Mouse (Mus musculus) liver, embryonic 13.5 days (tissue): ENCODE results near the gene Hs3st3a1. TPM values are rescaled to one million over a fixed set of nuclear protein-coding genes. Genes with fewer than 3 reads are reported as not detected.

Source experiments
- ATAC-seq: fragments of 200-750 bp; cut with Nextera tagmentation; 2 replicates; pipeline ENCODE4 v1.8.0; 2017; ENCODE audit warnings: low read depth, mild to moderate bottlenecking, moderate number of reproducible peaks, moderate library complexity
- DNase-seq: peaks from one replicate; pipeline ENCODE4 v3.0.0; 2022
- H3K27ac ChIP-seq: fragments of 300-500 bp; sonication (generic); 2 replicates; pipeline ENCODE4 v1.5.1; 2015; ENCODE audit warnings: moderate library complexity, mild to moderate bottlenecking, inconsistent platforms
- H3K27me3 ChIP-seq: fragments of 300-500 bp; sonication (generic); 2 replicates; pipeline ENCODE4 v1.6.1; 2015; ENCODE audit warnings: mild to moderate bottlenecking, inconsistent platforms
- H3K36me3 ChIP-seq: fragments of 300-500 bp; sonication (generic); 2 replicates; pipeline ENCODE4 v1.6.1; 2015; ENCODE audit warnings: mild to moderate bottlenecking, inconsistent platforms
- H3K4me1 ChIP-seq: fragments of 300-500 bp; sonication (generic); replicated peaks from 2 replicates; pipeline ENCODE4 v1.6.1; 2015; ENCODE audit warnings: inconsistent platforms
- H3K4me2 ChIP-seq: fragments of 300-500 bp; sonication (generic); 2 replicates; pipeline ENCODE4 v1.6.1; 2015; ENCODE audit warnings: inconsistent platforms, mild to moderate bottlenecking, moderate library complexity
- H3K4me3 ChIP-seq: fragments of 300-500 bp; sonication (generic); replicated peaks from 2 replicates; pipeline ENCODE4 v1.5.1; 2015; ENCODE audit warnings: mild to moderate bottlenecking, inconsistent platforms
- H3K9ac ChIP-seq: fragments of 300-500 bp; sonication (generic); 2 replicates; pipeline ENCODE4 v1.6.1; 2015; ENCODE audit warnings: mild to moderate bottlenecking, inconsistent platforms
- H3K9me3 ChIP-seq: fragments of 300-500 bp; sonication (generic); replicated peaks from 2 replicates; pipeline ENCODE4 v1.6.1; 2016; ENCODE audit warnings: inconsistent platforms
- WGBS: fragments of 180-500 bp; shearing (Covaris S2); methylation state at CpG from one replicate; pipeline ENCODE4 v1.1.7; 2015; ENCODE audit not compliant: insufficient replicate concordance; 5-methylcytosine and 5-hydroxymethylcytosine counted together
- polyA plus RNA-seq: library from polyadenylated mRNA; unstranded; fragments of >200 nt; fragmentation: Nextera tagmentation; extraction: Ambion mirVana; gene quantifications from 2 replicates; pipeline ENCODE4 v1.2.1, GENCODE M21; 2015

Gene Hs3st3a1
- polyA plus RNA-seq, 1 experiment from 2014 or later, result 0.14 TPM

DNA sequence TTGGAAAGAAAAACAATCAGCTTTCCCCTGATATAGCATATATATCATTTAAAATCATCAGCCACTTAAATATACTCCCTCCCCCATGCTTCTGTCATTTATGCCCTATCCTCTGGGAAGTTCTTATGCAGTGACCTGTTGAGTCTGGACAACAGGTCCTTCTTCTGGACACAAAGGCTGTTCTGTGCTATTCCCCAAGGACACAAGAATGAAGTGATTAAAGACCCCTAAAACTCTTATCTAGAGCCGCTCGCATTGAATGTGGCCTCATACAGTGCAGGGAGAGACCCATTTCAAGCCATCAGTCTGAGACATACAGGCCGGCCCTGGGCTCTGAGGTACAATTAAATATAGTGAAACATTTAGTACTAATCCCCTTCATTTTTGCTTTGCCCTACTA lies 2.6 kb downstream of the Hs3st3a1 start:
- H3K27me3 ChIP-seq, result peaks cover 45% of the 10 kb centered on the region
- H3K9me3 ChIP-seq, result no peaks in the 10 kb centered on the region
- DNase-seq, result no peak
- WGBS, result 67% methylated on average over 3 of the region's 3 CpGs
- H3K9ac ChIP-seq, result no peak overlapping the region
- ATAC-seq, result no peak
- no peaks in the 10 kb centered on the region for H3K36me3 ChIP-seq
- H3K27ac ChIP-seq, result no peak overlapping the region
- 0 out of 2 replicates have a peak overlapping the region, but pooled peaks have one; percentile 1 for H3K4me2 ChIP-seq
- peaks cover 14% of the 10 kb centered on the region for H3K4me1 ChIP-seq
- no peak overlapping the region for H3K4me3 ChIP-seq

DNA sequence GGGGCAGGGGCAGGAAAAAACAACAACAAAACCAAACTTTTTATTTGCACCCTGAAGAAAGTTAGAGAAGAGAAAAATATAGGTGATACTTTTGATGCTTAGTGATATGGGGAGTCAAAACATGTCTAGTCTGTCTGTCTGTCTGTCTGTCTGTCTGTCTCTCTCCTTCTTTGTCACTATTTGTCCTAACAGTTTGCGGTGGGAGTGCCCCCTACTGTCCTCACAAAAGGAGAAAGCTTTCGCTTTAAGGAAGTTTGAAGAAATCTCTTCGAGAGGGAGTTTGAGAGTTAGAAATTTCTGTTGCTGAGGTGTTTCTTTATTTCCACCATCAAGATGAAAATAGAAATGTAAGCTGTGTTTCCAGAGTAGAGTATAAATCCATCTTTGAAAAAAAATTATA lies 3.8 kb downstream of the Hs3st3a1 start:
- no peak for ATAC-seq
- Histone ChIP-seq H3K36me3 (no peaks in the 10 kb centered on the region), H3K27ac (no peak overlapping the region), H3K4me3 (no peak overlapping the region), H3K4me2 (no peak overlapping the region), H3K9me3 (no peaks in the 10 kb centered on the region), H3K9ac (no peak overlapping the region), H3K4me1 (peaks cover 14% of the 10 kb centered on the region), H3K27me3 (peaks cover 39% of the 10 kb centered on the region)
- DNase-seq, result no peak
- 25% methylated on average over 3 of the region's 3 CpGs for WGBS

DNA sequence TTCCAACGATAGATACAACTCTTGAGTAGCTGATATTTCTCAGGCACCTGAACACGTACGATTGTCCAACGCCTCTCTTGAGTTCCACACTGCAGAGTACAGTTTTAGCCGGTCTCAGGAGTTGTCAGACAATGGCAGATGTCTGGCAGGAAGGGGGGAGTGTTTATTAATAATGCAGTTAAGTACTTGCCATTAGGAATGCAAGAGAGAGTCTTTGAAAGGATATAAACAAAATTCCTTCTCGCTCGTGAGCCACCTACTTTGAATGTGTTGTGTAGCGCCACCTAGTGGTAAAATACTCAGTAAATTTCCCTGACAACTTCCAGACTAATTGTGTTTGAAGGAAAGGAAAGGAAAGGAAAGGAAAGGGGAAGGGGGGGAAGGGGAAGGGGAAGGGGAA lies 7.0 kb downstream of the Hs3st3a1 start:
- Histone ChIP-seq H3K4me2 (no peak overlapping the region), H3K4me1 (no peaks in the 10 kb centered on the region), H3K9ac (no peak overlapping the region), H3K27me3 (peaks cover 9% of the 10 kb centered on the region), H3K27ac (no peak overlapping the region), H3K4me3 (no peak overlapping the region), H3K9me3 (no peaks in the 10 kb centered on the region), H3K36me3 (no peaks in the 10 kb centered on the region)
- WGBS, result 38% methylated on average over 8 of the region's 8 CpGs
- ATAC-seq (no peak), DNase-seq (no peak)

DNA sequence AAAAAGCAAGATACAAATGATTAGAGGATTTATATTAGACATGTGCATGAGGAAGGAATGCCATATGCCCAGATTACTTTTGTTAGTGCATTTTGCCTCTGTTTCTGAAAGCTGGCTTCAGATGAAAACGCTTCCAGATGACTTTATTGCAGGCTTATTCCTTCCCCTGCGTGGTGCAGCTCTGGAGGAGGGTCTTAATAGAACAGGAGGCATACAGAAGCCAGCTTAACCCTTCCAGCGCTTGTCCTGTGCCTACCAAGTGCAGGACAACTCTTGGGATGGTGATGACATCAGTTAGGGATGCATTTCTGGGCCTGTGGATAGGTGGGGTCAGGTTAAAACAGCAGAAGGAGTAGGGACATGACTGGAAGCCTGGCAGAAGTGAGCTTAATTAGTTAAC lies 7.6 kb downstream of the Hs3st3a1 start:
- ATAC-seq, result no peak
- no peak overlapping the region for H3K4me3 ChIP-seq

DNA sequence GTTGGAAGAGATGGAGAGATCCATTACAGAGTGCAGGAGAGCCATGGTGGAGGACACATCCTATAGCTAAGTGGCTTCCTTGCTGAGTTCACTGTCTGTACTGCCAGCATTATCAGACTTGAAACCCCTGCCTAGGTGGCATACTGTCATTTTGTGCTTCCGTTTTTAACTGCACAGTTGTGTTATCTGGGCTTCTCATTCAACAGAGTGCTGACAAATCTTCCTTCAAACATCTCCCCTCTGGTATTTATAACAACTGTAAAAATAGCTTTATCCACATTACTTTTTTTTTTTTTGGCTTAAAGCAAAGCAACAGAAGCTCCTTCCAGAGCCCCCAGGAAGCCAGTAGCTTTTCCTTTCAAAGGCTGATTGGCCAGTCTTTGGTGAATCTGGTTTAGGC lies 10.1 kb downstream of the Hs3st3a1 start:
- no peaks in the 10 kb centered on the region for H3K4me1 ChIP-seq
- 33% methylated on average over 1 of the region's 1 CpGs for WGBS

More for the DNA sequence above, 7.6 kb downstream of the Hs3st3a1 start:
- Histone ChIP-seq H3K9ac (no peak overlapping the region), H3K4me2 (no peak overlapping the region), H3K36me3 (no peaks in the 10 kb centered on the region), H3K27ac (no peak overlapping the region), H3K9me3 (no peaks in the 10 kb centered on the region), H3K4me1 (no peaks in the 10 kb centered on the region), H3K27me3 (peaks cover 3% of the 10 kb centered on the region)
- no peak for DNase-seq
- 33% methylated on average over 3 of the region's 3 CpGs for WGBS

DNA sequence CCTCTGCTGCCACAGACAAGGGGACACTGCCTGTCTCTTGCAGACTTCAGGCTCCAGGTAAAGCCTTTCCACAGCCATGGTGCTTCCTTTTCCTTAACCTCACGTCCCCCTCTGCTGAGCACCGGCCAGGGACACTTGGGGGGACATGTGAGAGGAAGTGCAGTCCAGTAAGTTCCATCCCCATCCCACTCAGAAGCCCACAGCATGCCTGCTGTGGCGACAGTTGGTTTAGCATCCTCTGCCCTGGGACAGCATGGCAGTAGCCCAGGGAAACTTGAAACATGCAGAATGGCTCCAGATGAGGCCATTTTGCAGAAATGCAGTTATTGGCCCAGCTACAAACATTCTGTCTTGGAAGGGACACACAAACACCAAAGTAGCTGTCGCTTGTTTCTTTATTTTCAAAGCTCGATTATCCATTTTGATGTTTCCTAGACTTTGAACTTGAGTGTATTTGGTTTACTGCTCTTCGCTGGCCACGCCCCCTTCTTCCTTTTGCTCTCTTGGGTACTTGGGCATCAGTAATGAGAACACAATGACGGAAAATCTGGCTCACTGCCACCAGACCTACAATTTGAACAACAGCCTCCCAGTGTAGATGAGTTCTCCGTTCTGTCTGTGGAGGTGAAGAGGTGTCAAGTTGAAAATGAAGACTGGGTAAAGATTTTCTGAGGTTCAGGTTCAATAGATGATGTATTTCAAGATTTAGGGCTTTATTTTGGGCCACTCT lies 13.6 kb downstream of the Hs3st3a1 start:
- Histone ChIP-seq H3K4me3 (no peak overlapping the region), H3K9ac (no peak overlapping the region), H3K27me3 (no peaks in the 10 kb centered on the region), H3K36me3 (no peaks in the 10 kb centered on the region), H3K4me2 (no peak overlapping the region), H3K4me1 (no peaks in the 10 kb centered on the region), H3K27ac (no peak overlapping the region), H3K9me3 (no peaks in the 10 kb centered on the region)
- ATAC-seq (no peak), DNase-seq (no peak)
- WGBS, result 66% methylated on average over 9 of the region's 9 CpGs

More for the DNA sequence above, 10.1 kb downstream of the Hs3st3a1 start:
- DNase-seq (no peak), ATAC-seq (no peak)
- Histone ChIP-seq H3K4me2 (no peak overlapping the region), H3K27me3 (no peaks in the 10 kb centered on the region), H3K9me3 (no peaks in the 10 kb centered on the region), H3K27ac (no peak overlapping the region), H3K9ac (no peak overlapping the region), H3K36me3 (no peaks in the 10 kb centered on the region), H3K4me3 (no peak overlapping the region)

DNA sequence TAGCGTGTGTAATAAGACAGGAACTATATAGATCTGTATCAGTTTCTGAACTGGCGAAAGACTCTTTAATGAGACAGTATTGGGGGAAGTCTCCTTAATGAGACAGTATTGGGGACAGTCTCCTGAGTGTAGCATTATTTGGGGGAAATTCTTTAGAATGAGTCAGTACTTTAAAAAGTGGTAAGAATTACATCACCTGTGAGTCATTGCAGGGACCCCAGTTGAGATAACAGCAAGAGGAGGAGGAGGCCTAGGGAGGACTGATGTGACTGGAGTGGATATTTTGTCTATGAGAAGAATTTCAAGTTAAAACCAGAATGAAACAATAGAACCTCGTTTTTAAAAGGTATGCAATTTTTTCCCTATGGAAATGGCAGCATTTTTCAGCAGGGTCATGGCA lies 26.6 kb downstream of the Hs3st3a1 start:
- Histone ChIP-seq H3K27ac (no peak overlapping the region), H3K9ac (no peak overlapping the region), H3K27me3 (no peaks in the 10 kb centered on the region), H3K4me1 (no peaks in the 10 kb centered on the region), H3K36me3 (no peaks in the 10 kb centered on the region), H3K9me3 (no peaks in the 10 kb centered on the region), H3K4me2 (no peak overlapping the region), H3K4me3 (no peak overlapping the region)
- WGBS, result 38% methylated on average over 3 of the region's 3 CpGs
- no peak for ATAC-seq
- no peak for DNase-seq

DNA sequence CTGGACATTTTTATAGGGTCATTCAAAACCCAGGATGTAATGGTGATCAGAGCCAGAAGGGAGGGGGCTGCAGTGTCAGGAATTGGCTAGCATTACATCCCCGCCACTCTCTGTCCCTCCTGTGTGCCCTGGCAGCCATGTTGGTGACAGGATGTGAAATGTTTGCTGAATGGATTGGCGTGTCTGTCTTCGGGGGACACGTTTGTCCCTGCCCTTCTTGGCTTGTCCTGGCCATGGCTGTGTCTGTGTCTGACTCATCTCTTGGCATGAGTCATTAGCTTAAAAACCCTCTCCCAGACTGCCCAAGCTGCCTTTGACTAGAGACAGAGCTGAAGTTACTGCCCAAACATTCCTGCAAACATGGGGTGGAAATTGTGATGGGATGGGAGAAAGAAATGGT lies 33.6 kb downstream of the Hs3st3a1 start:
- WGBS, result 55% methylated on average over 4 of the region's 4 CpGs
- DNase-seq, result no peak
- Histone ChIP-seq H3K4me1 (no peaks in the 10 kb centered on the region), H3K36me3 (no peaks in the 10 kb centered on the region), H3K27ac (no peak overlapping the region), H3K9ac (no peak overlapping the region), H3K9me3 (no peaks in the 10 kb centered on the region), H3K27me3 (no peaks in the 10 kb centered on the region), H3K4me3 (no peak overlapping the region), H3K4me2 (no peak overlapping the region)
- no peak for ATAC-seq

DNA sequence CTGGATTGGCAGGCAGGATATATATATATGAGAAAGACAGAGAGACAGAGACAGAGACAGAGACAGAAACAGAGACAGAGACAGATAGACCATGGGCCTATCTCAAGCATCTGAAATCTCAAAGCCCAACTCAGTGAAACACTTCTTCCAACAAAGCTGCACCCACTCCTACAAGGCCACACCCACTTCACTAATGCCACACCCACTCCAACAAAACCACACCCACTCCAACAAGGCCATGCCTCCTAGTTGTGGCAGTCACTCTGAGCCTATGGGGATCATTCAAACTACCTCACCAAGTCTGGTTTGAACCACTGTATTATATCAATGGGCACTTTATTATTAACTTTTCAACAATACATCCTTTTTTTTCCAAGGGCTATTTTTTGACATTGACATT lies 35.6 kb downstream of the Hs3st3a1 start:
- Histone ChIP-seq H3K36me3 (no peaks in the 10 kb centered on the region), H3K4me1 (no peaks in the 10 kb centered on the region), H3K4me2 (no peak overlapping the region), H3K4me3 (no peak overlapping the region), H3K9ac (no peak overlapping the region), H3K9me3 (no peaks in the 10 kb centered on the region), H3K27me3 (no peaks in the 10 kb centered on the region), H3K27ac (no peak overlapping the region)
- peak; percentile 5 for DNase-seq
- no peak for ATAC-seq

DNA sequence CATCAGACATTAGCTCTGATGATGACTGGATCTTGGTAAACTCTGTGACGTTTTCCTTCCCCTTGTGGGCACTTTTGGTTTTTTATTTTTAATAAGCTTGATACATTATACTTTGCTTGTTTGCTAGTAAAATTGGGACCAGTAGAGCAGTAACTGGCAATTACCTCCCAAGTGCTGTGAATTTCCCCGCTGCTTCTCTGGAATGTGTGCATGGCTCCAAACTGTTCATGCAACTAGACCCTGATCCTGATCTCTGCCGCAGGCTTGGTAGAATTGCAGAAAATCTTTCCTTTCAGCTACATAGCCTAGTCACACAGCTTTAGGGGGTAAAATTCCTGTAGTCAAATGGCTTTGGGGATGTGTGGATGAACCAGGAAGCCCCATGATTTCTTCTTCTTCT lies 38.5 kb downstream of the Hs3st3a1 start:
- no peak overlapping the region for H3K27ac ChIP-seq
- ATAC-seq, result no peak
- no peak overlapping the region for H3K9ac ChIP-seq
- H3K4me1 ChIP-seq, result no peaks in the 10 kb centered on the region
- H3K27me3 ChIP-seq, result no peaks in the 10 kb centered on the region
- H3K4me2 ChIP-seq, result no peak overlapping the region
- H3K4me3 ChIP-seq, result no peak overlapping the region
- 68% methylated on average over 3 of the region's 3 CpGs for WGBS
- H3K36me3 ChIP-seq, result no peaks in the 10 kb centered on the region
- DNase-seq, result no peak
- no peaks in the 10 kb centered on the region for H3K9me3 ChIP-seq

DNA sequence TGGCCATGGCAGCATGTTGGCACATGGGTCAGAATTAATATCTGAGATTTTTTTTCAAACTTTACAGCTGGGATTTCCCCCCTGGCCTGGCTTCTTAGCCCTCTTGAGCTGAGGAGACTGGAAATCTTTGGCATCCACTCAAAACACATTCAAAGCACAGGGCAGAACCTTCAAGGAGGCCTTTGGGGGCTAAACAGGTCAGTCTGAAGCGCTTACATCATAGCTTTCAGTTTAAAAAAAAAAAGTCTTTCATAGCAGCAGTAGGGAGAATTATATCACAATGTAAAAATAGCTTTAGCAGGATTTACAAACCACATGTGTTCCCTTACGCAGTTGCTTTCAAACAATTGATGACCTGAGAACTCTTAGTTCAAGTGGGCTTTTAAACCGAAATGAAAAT lies 46.3 kb downstream of the Hs3st3a1 start:
- no peak for ATAC-seq
- Histone ChIP-seq H3K36me3 (no peaks in the 10 kb centered on the region), H3K27ac (no peak overlapping the region), H3K27me3 (no peaks in the 10 kb centered on the region), H3K4me1 (no peaks in the 10 kb centered on the region), H3K4me2 (no peak overlapping the region), H3K4me3 (no peak overlapping the region), H3K9me3 (no peaks in the 10 kb centered on the region), H3K9ac (no peak overlapping the region)
- DNase-seq, result no peak
- WGBS, result 59% methylated on average over 3 of the region's 3 CpGs

DNA sequence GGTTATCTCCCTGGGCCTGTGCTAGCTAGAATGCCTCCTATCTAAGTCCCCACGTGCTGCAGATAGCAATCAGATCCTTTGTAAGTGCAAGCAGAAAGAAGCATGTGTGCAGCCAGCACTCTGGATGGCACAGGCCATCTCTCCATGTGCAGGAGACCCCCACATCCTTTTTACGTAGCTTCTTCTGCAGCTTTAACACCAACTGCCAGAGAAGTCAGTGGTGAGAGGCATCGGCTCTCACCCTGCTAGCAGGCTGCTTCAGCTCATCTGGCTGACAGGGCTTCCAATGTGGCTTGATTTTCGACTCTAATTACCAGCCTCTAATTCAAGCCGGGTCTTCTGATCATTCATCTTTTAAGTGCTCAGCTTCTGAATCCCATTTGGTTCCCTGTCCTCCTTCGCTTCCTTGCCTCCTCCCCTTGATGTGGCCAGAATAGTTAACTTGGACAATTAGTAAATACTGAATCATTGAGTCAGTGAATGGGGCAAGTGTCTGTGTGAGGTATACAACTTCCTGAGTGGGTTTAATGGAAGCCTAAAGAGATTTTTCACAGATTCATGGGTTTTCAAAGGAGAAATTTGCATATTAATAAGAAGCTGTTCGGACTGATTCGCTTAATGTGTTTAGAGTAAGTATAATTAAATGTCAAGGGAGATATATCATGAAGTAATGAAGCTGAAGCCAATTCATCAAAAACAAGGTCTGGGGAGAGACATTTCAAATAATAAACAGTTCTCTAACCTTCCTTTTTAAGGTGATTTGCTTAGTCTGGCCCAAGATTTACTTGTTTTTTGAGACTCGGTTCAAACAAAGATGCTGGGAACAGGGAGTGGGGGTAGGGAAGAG lies 54.7 kb downstream of the Hs3st3a1 start:
- Histone ChIP-seq H3K36me3 (no peaks in the 10 kb centered on the region), H3K4me1 (no peaks in the 10 kb centered on the region), H3K4me3 (no peak overlapping the region), H3K4me2 (no peak overlapping the region), H3K9ac (no peak overlapping the region), H3K27ac (no peak overlapping the region), H3K9me3 (no peaks in the 10 kb centered on the region), H3K27me3 (0 out of 2 replicates have a peak, but pooled peaks cover 1% of the 10 kb centered on the region)
- DNase-seq, result no peak
- WGBS, result 55% methylated on average over 9 of the region's 9 CpGs
- no peak for ATAC-seq
